Mouse (Mus musculus) lung, postnatal 14 days (tissue): ENCODE results near the gene Peli2.

ENCODE experiments used
- DNase-seq: peaks from one replicate; pipeline ENCODE4 v3.0.0; 2021

The Peli2 gene

GRCm38 (mm10) chr14:48196804-48197203 is 76.2 kb downstream of the Peli2 start:
- DNase-seq, result no peak

- no peak for DNase-seq
Measured at GRCm38 (mm10) chr14:48197287-48197686, 76.7 kb downstream of the Peli2 start.

GRCm38 (mm10) chr14:48198190-48198954 is 77.7 kb downstream of the Peli2 start:
- peak; percentile 72 for DNase-seq

- DNase-seq, result no peak
Measured at GRCm38 (mm10) chr14:48198957-48199356, 78.3 kb downstream of the Peli2 start.

GRCm38 (mm10) chr14:48199506-48199905 is 78.9 kb downstream of the Peli2 start:
- DNase-seq, result no peak

- no peak for DNase-seq
Measured at GRCm38 (mm10) chr14:48200291-48200690, 79.7 kb downstream of the Peli2 start.

GRCm38 (mm10) chr14:48200788-48201187 is 80.2 kb downstream of the Peli2 start:
- DNase-seq, result no peak

GRCm38 (mm10) chr14:48201403-48201802 is 80.8 kb downstream of the Peli2 start:
- no peak for DNase-seq

GRCm38 (mm10) chr14:48202096-48203036 is 81.7 kb downstream of the Peli2 start:
- DNase-seq, result no peak

- no peak for DNase-seq
Measured at GRCm38 (mm10) chr14:48205044-48205443, 84.4 kb downstream of the Peli2 start.

- no peak for DNase-seq
Measured at GRCm38 (mm10) chr14:48205635-48206034, 85.0 kb downstream of the Peli2 start.

- DNase-seq, result peak; percentile 49
Measured at GRCm38 (mm10) chr14:48207119-48207518, 86.5 kb downstream of the Peli2 start.

GRCm38 (mm10) chr14:48207746-48208640 is 87.4 kb downstream of the Peli2 start:
- DNase-seq, result no peak

GRCm38 (mm10) chr14:48209436-48209835 is 88.8 kb downstream of the Peli2 start:
- DNase-seq, result no peak

GRCm38 (mm10) chr14:48210089-48210488 is 89.5 kb downstream of the Peli2 start:
- no peak for DNase-seq

GRCm38 (mm10) chr14:48211526-48211925 is 90.9 kb downstream of the Peli2 start:
- no peak for DNase-seq

- DNase-seq, result no peak
Measured at GRCm38 (mm10) chr14:48212839-48213238, 92.2 kb downstream of the Peli2 start.

- DNase-seq, result no peak
Measured at GRCm38 (mm10) chr14:48213593-48213992, 93.0 kb downstream of the Peli2 start.

GRCm38 (mm10) chr14:48222051-48222450 is 101.4 kb downstream of the Peli2 start:
- no peak for DNase-seq

- DNase-seq, result no peak
Measured at GRCm38 (mm10) chr14:48222684-48223083, 102.1 kb downstream of the Peli2 start.

- DNase-seq, result no peak
Measured at GRCm38 (mm10) chr14:48224203-48224602, 103.6 kb downstream of the Peli2 start.

- no peak for DNase-seq
Measured at GRCm38 (mm10) chr14:48224861-48225300, 104.3 kb downstream of the Peli2 start.
